In the genomic region with DNA sequence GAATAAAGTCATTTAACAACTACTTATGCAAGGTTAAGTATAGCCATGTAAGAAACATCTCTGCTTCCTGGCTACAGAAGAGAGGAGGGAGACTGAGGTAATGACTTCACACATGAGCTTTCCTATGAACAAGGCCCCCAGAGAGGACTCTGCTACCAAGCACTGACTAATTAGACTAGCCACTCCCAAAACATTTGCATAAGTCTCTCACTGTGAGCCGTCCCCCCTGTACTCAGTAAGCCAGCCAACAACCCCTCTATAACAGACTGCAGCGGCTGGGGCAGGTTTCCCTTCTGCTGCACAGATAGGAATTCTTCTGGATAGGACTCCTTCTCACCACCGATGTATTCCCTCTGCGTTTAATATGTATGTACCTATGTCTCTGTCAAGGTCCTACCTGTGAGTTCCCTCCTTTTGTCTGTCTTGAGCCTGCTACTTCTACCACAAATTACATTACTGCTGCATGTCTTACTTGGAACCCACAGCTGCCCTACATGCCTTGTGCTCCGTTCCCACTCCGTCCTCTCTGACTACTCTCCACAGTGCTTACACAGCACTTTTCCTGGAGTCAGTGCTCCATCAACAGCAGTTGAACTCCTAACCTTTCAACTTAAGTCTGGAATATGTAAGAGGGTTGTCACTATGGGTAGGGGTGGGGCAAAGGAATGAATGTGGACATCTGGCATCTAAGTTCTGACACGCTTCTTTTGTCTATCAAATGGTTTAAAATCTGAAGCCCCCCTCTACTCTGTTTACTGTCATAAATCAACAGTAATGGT, we compare ENCODE assay signal across 15 mouse cellular contexts.
A peak's percentile ranks its signal among the peaks of the same experiment; 100 is the strongest.
DNase-seq lines count a peak whose midpoint lies in the region; ATAC-seq and TF ChIP-seq lines count a peak whose summit lies in the region.
"Had no signal": no experiment of that assay in that cellular context is flagged by ENCODE, and none has a peak within 500 bp of the region (broad histone marks: within the 10 kb centered on the region; RNA-seq: fewer than 3 reads in every experiment).

No protein-coding gene starts in this region.

- H3K36me3 ChIP-seq in forebrain, embryonic 12.5 days (replicated peaks): no peaks in the 10 kb centered on the region
- H3K36me3 ChIP-seq in forebrain, embryonic 10.5 days (replicated peaks): no peaks in the 10 kb centered on the region
- H3K36me3 ChIP-seq in lung, embryonic 14.5 days (ENCODE audit: insufficient read depth): no peaks in the 10 kb centered on the region
- H3K36me3 ChIP-seq: embryonic facial prominence, embryonic 12.5 days; liver, embryonic 15.5 days had no signal

- WGBS in forebrain, embryonic 12.5 days: 53% methylated on average over 7 of the region's 7 CpGs
- WGBS in forebrain, embryonic 10.5 days: 60% methylated on average over 7 of the region's 7 CpGs
- WGBS in lung, embryonic 14.5 days: 40% methylated on average over 7 of the region's 7 CpGs

- no peak overlapping the region for H3K9ac ChIP-seq in forebrain, embryonic 12.5 days
- no peak overlapping the region for H3K9ac ChIP-seq in lung, embryonic 14.5 days
- H3K9ac ChIP-seq: embryonic facial prominence, embryonic 12.5 days; liver, embryonic 15.5 days had no signal

- H3K27ac ChIP-seq in forebrain, embryonic 12.5 days: peak overlapping the region; percentile 33; the same call in 1 of the 2 replicates
- no peak overlapping the region for H3K27ac ChIP-seq in forebrain, embryonic 10.5 days
- no peak overlapping the region for H3K27ac ChIP-seq in lung, embryonic 14.5 days (ENCODE audit: low read depth)
- no peak overlapping the region for H3K27ac ChIP-seq in layer of hippocampus, adult 2 months
- H3K27ac ChIP-seq: embryonic facial prominence, embryonic 12.5 days; heart, adult 2 months; liver, embryonic 15.5 days had no signal

- ATAC-seq in forebrain, embryonic 12.5 days (ENCODE audit: low FRiP score): peak; percentile 61; the same call in 1 of the 2 replicates
- peak; percentile 62; the same call in 1 of the 2 replicates for ATAC-seq in lung, embryonic 14.5 days (ENCODE audit: insufficient read depth)

- no peak overlapping the region for H3K4me3 ChIP-seq in forebrain, embryonic 12.5 days (replicated peaks)
- no peak overlapping the region for H3K4me3 ChIP-seq in forebrain, embryonic 10.5 days
- H3K4me3 ChIP-seq in lung, embryonic 14.5 days (ENCODE audit: low read depth, low read length): no peak overlapping the region
- H3K4me3 ChIP-seq in layer of hippocampus, adult 2 months: no peak overlapping the region
- H3K4me3 ChIP-seq: embryonic facial prominence, embryonic 12.5 days; heart, adult 2 months; liver, embryonic 15.5 days had no signal

- no peak for TF ChIP-seq CTCF in lung, embryonic 14.5 days (IDR thresholded peaks at IDR 0.05; ENCODE audit: low read depth)
- TF ChIP-seq CTCF in layer of hippocampus, adult 2 months (conservative IDR thresholded peaks at IDR 0.05): no peak

- no peaks in the 10 kb centered on the region for H3K27me3 ChIP-seq in forebrain, embryonic 12.5 days
- H3K27me3 ChIP-seq in forebrain, embryonic 10.5 days (ENCODE audit: poor library complexity, severe bottlenecking): no peaks in the 10 kb centered on the region
- H3K27me3 ChIP-seq in lung, embryonic 14.5 days (ENCODE audit: insufficient read depth, low read length): no peaks in the 10 kb centered on the region
- H3K27me3 ChIP-seq: embryonic facial prominence, embryonic 12.5 days had no signal

- no peaks in the 10 kb centered on the region for H3K9me3 ChIP-seq in forebrain, embryonic 12.5 days
- H3K9me3 ChIP-seq in forebrain, embryonic 10.5 days: no peaks in the 10 kb centered on the region
- no peaks in the 10 kb centered on the region for H3K9me3 ChIP-seq in lung, embryonic 14.5 days (ENCODE audit: low read depth, low read length)
- H3K9me3 ChIP-seq: embryonic facial prominence, embryonic 12.5 days; liver, embryonic 15.5 days had no signal

- DNase-seq in forebrain, embryonic 10.5 days (ENCODE audit: extremely low spot score, low spot score): no peak
- DNase-seq in lung, embryonic 14.5 days: peak; percentile 39
- DNase-seq in lung, postnatal 25 days (ENCODE audit: low spot score): no peak
- DNase-seq in adipocyte (ENCODE audit: low spot score): peak; percentile 25
- DNase-seq in mesoderm, embryonic 11.5 days (ENCODE audit: low read depth, low spot score): peak; percentile 52
- DNase-seq in thymus, postnatal 10 days (ENCODE audit: low spot score in 2 of 2): no peak
- no peak for DNase-seq in layer of hippocampus, adult 2 months (ENCODE audit: low spot score in 2 of 2)
- DNase-seq: cerebellum, adult 18-20 months; heart, adult 2 months; heart, postnatal 4 days; kidney, adult 8-10 months; thymus, adult 18-20 months had no signal

- H3K4me2 ChIP-seq in forebrain, embryonic 12.5 days: no peak overlapping the region
- H3K4me2 ChIP-seq in lung, embryonic 14.5 days: no peak overlapping the region
- H3K4me2 ChIP-seq: embryonic facial prominence, embryonic 12.5 days; liver, embryonic 15.5 days had no signal

- H3K4me1 ChIP-seq in forebrain, embryonic 12.5 days: peaks cover 5% of the 10 kb centered on the region
- peaks cover 6% of the 10 kb centered on the region for H3K4me1 ChIP-seq in forebrain, embryonic 10.5 days
- no peaks in the 10 kb centered on the region for H3K4me1 ChIP-seq in lung, embryonic 14.5 days (ENCODE audit: insufficient read depth)

Comparison
In these comparisons a context has a peak if more than half of its experiments do, and no peak if none do; other contexts are left out.
1. DNase-seq: peak in lung, embryonic 14.5 days (single experiment), adipocyte (single experiment) and mesoderm, embryonic 11.5 days (single experiment); none in forebrain, embryonic 10.5 days (single experiment), lung, postnatal 25 days (single experiment), thymus, postnatal 10 days (0 of 2) and layer of hippocampus, adult 2 months (0 of 2).